26 mouse cellular contexts compared by ENCODE assay signal in genomic region chr3:132813706-132814497, GRCm38 (mm10).
DNase-seq lines count a peak whose midpoint lies in the region; ATAC-seq and TF ChIP-seq lines count a peak whose summit lies in the region.
"Had no signal": no experiment of that assay in that cellular context is flagged by ENCODE, and none has a peak within 500 bp of the region (broad histone marks: within the 10 kb centered on the region; RNA-seq: fewer than 3 reads in every experiment).

No protein-coding gene starts in this region.

- H3K9ac ChIP-seq in heart, embryonic 12.5 days = no peak overlapping the region
- no peak overlapping the region for H3K9ac ChIP-seq in lung, embryonic 16.5 days (ENCODE audit: low read length)
- no peak overlapping the region for H3K9ac ChIP-seq in liver, embryonic 12.5 days
- H3K9ac ChIP-seq in liver, postnatal 0 days (replicated peaks) = no peak overlapping the region
- H3K9ac ChIP-seq: embryonic facial prominence, embryonic 15.5 days; forebrain, embryonic 12.5 days; kidney, embryonic 15.5 days; limb, embryonic 12.5 days; midbrain, embryonic 12.5 days; neural tube, embryonic 12.5 days had no signal

- H3K4me3 ChIP-seq in heart, embryonic 12.5 days = no peak overlapping the region
- H3K4me3 ChIP-seq in lung, embryonic 16.5 days (ENCODE audit: low read length) = no peak overlapping the region
- H3K4me3 ChIP-seq in liver, embryonic 12.5 days = no peak overlapping the region
- no peak overlapping the region for H3K4me3 ChIP-seq in liver, postnatal 0 days (ENCODE audit: low read depth, low read length)
- H3K4me3 ChIP-seq: embryonic facial prominence, embryonic 10.5 days; embryonic facial prominence, embryonic 15.5 days; forebrain, embryonic 12.5 days; hindbrain, embryonic 10.5 days; kidney, embryonic 15.5 days; limb, embryonic 12.5 days; midbrain, embryonic 12.5 days; myocyte; neural tube, embryonic 12.5 days had no signal

- H3K27ac ChIP-seq in heart, embryonic 12.5 days (ENCODE audit: poor library complexity, severe bottlenecking) = 0 out of 2 replicates have a peak overlapping the region, but pooled peaks have one; percentile 30
- peak overlapping the region; percentile 46; the same call in 1 of the 2 replicates for H3K27ac ChIP-seq in lung, embryonic 16.5 days (ENCODE audit: low read length)
- no peak overlapping the region for H3K27ac ChIP-seq in liver, embryonic 12.5 days
- peak overlapping the region; percentile 2; the same call in 1 of the 2 replicates for H3K27ac ChIP-seq in liver, postnatal 0 days (ENCODE audit: low read depth)
- H3K27ac ChIP-seq: embryonic facial prominence, embryonic 10.5 days; embryonic facial prominence, embryonic 15.5 days; forebrain, embryonic 12.5 days; hindbrain, embryonic 10.5 days; kidney, embryonic 15.5 days; limb, embryonic 12.5 days; midbrain, embryonic 12.5 days; neural tube, embryonic 12.5 days; stomach, postnatal 0 days had no signal

- 36% methylated on average over 9 of the region's 9 CpGs for WGBS in heart, embryonic 12.5 days
- 48% methylated on average over 9 of the region's 9 CpGs for WGBS in lung, embryonic 16.5 days
- 40% methylated on average over 9 of the region's 9 CpGs for WGBS in liver, embryonic 12.5 days (ENCODE audit: insufficient replicate concordance)
- 57% methylated on average over 9 of the region's 9 CpGs for WGBS in liver, postnatal 0 days (ENCODE audit: insufficient replicate concordance)

- H3K27me3 ChIP-seq in heart, embryonic 12.5 days (replicated peaks) = no peaks in the 10 kb centered on the region
- H3K27me3 ChIP-seq in lung, embryonic 16.5 days (ENCODE audit: control insufficient read depth, insufficient read depth, low read depth, low read length) = no peaks in the 10 kb centered on the region
- H3K27me3 ChIP-seq in liver, embryonic 12.5 days (replicated peaks) = no peaks in the 10 kb centered on the region
- H3K27me3 ChIP-seq in liver, postnatal 0 days (ENCODE audit: insufficient read depth, low read length) = no peaks in the 10 kb centered on the region
- H3K27me3 ChIP-seq: embryonic facial prominence, embryonic 15.5 days; forebrain, embryonic 12.5 days; kidney, embryonic 15.5 days; limb, embryonic 12.5 days; midbrain, embryonic 12.5 days; neural tube, embryonic 12.5 days had no signal

- H3K36me3 ChIP-seq in heart, embryonic 12.5 days = no peaks in the 10 kb centered on the region
- no peaks in the 10 kb centered on the region for H3K36me3 ChIP-seq in lung, embryonic 16.5 days (ENCODE audit: control insufficient read depth, insufficient read depth, low read length)
- H3K36me3 ChIP-seq in liver, embryonic 12.5 days = 0 out of 2 replicates have a peak, but pooled peaks cover 3% of the 10 kb centered on the region
- H3K36me3 ChIP-seq in liver, postnatal 0 days (replicated peaks; ENCODE audit: insufficient read depth, low read length) = no peaks in the 10 kb centered on the region
- H3K36me3 ChIP-seq: embryonic facial prominence, embryonic 10.5 days; forebrain, embryonic 12.5 days; hindbrain, embryonic 10.5 days; midbrain, embryonic 12.5 days; neural tube, embryonic 12.5 days had no signal

- no peaks in the 10 kb centered on the region for H3K9me3 ChIP-seq in heart, embryonic 12.5 days (replicated peaks)
- H3K9me3 ChIP-seq in lung, embryonic 16.5 days (ENCODE audit: control insufficient read depth, low read length) = no peaks in the 10 kb centered on the region
- H3K9me3 ChIP-seq in liver, embryonic 12.5 days (replicated peaks) = no peaks in the 10 kb centered on the region
- no peaks in the 10 kb centered on the region for H3K9me3 ChIP-seq in liver, postnatal 0 days (ENCODE audit: low read length)
- H3K9me3 ChIP-seq: embryonic facial prominence, embryonic 10.5 days; embryonic facial prominence, embryonic 15.5 days; forebrain, embryonic 12.5 days; hindbrain, embryonic 10.5 days; kidney, embryonic 15.5 days; limb, embryonic 12.5 days; midbrain, embryonic 12.5 days; neural tube, embryonic 12.5 days had no signal

- no peak for TF ChIP-seq CTCF in liver, postnatal 0 days (IDR thresholded peaks at IDR 0.05; ENCODE audit: low read depth)

- TF ChIP-seq EP300 in liver, postnatal 0 days (IDR thresholded peaks at IDR 0.05; ENCODE audit: low read depth) = no peak

- ATAC-seq in heart, embryonic 12.5 days (ENCODE audit: insufficient number of reproducible peaks, low FRiP score) = no peak
- no peak for ATAC-seq in lung, embryonic 16.5 days (ENCODE audit: low read depth)
- peak; percentile 67 for ATAC-seq in liver, embryonic 12.5 days
- no peak for ATAC-seq in liver, postnatal 0 days
- ATAC-seq: hindbrain, embryonic 16.5 days had no signal

- no peak for DNase-seq in heart, adult 11 months
- DNase-seq in lung, postnatal 25 days (ENCODE audit: low spot score) = no peak
- no peak for DNase-seq in liver, postnatal 0 days
- DNase-seq in thymus, postnatal 0 days (ENCODE audit: low spot score) = no peak
- no peak for DNase-seq in adrenal gland, postnatal 36 days
- DNase-seq: cerebellum, adult 8-10 months; cerebellum, postnatal 25 days; gastrocnemius, postnatal 14 days; kidney, adult 18-20 months; right cerebral cortex, postnatal 4 days; thymus, adult 18-20 months; thymus, postnatal 36 days had no signal

- no peak overlapping the region for H3K4me2 ChIP-seq in heart, embryonic 12.5 days
- H3K4me2 ChIP-seq in lung, embryonic 16.5 days (ENCODE audit: low read depth, low read length) = no peak overlapping the region
- H3K4me2 ChIP-seq in liver, embryonic 12.5 days = peak overlapping the region; percentile 10; the same call in 1 of the 2 replicates
- no peak overlapping the region for H3K4me2 ChIP-seq in liver, postnatal 0 days (ENCODE audit: low read depth, low read length)
- H3K4me2 ChIP-seq: embryonic facial prominence, embryonic 15.5 days; forebrain, embryonic 12.5 days; kidney, embryonic 15.5 days; limb, embryonic 12.5 days; midbrain, embryonic 12.5 days; neural tube, embryonic 12.5 days had no signal

- H3K4me1 ChIP-seq in heart, embryonic 12.5 days (replicated peaks) = peaks cover 31% of the 10 kb centered on the region
- H3K4me1 ChIP-seq in lung, embryonic 16.5 days (replicated peaks; ENCODE audit: control insufficient read depth, insufficient read depth, low read length) = peaks cover 14% of the 10 kb centered on the region
- peaks cover 54% of the 10 kb centered on the region for H3K4me1 ChIP-seq in liver, embryonic 12.5 days
- H3K4me1 ChIP-seq in liver, postnatal 0 days (ENCODE audit: insufficient read depth) = peaks cover 20% of the 10 kb centered on the region
- H3K4me1 ChIP-seq: embryonic facial prominence, embryonic 10.5 days; forebrain, embryonic 12.5 days; hindbrain, embryonic 10.5 days; limb, embryonic 12.5 days; midbrain, embryonic 12.5 days; neural tube, embryonic 12.5 days had no signal
